Mouse (Mus musculus) E14TG2a.4 (cell line): ENCODE results near the gene Maco1.
A peak's percentile ranks its signal among the peaks of the same experiment; 100 is the strongest.
"Not testable (repeated sequence)": the region's sequence is repeated elsewhere in the genome, so short reads cannot be mapped to it uniquely, and the experiment has no call there.

Source experiments
- H3K27me3 ChIP-seq: 2 replicates; pipeline ENCODE4 v1.6.1; 2014; ENCODE audit warnings: low read length, control low read depth; ENCODE audit not compliant: insufficient read depth
- H3K36me3 ChIP-seq: 2 replicates; pipeline ENCODE4 v1.6.1; 2014; ENCODE audit warnings: low read length, control low read depth; ENCODE audit not compliant: insufficient read depth
- H3K4me1 ChIP-seq: replicated peaks from 2 replicates; pipeline ENCODE4 v1.6.1; 2014; ENCODE audit warnings: low read depth, low read length, control low read depth
- H3K4me3 ChIP-seq: replicated peaks from 2 replicates; pipeline ENCODE4 v1.5.1; 2014; ENCODE audit warnings: mild to moderate bottlenecking, low read length
- H3K9me3 ChIP-seq: 2 replicates; pipeline ENCODE4 v1.6.1; 2014; ENCODE audit warnings: low read length, control low read depth
- CTCF ChIP-seq: conservative IDR thresholded peaks from 2 replicates; pipeline ENCODE4 v1.5.1; 2014; ENCODE audit warnings: low read length
- NANOG ChIP-seq: IDR thresholded peaks from 2 replicates; pipeline ENCODE4 v1.6.1; 2014; ENCODE audit warnings: borderline replicate concordance, low read length, mixed read lengths
- POU5F1 ChIP-seq: IDR thresholded peaks from 2 replicates; pipeline ENCODE4 v1.6.1; 2014; ENCODE audit warnings: low read length, borderline replicate concordance

Maco1 gene

DNA sequence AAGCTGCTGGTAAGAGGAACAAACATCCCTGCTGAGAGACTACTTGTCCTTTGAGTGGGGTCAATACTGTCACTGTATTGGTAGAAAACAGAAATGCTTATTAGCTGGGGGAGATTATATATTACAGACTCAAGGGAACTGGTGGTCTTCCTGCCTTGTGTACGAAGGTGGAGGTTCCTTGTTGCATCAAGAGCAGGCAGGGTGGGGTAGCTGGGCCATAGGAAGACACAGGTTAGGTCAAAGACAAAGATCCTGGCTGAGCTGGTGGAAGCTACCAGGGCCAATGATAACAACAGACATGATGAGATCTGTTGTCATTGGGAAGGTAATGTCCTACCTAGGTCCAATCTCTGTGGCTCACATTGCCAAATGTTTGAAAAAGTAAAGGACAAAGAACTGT lies 12.9 kb downstream of the Maco1 start:
- no peaks in the 10 kb centered on the region for H3K9me3 ChIP-seq
- no peak for TF ChIP-seq CTCF
- TF ChIP-seq POU5F1: no peak
- no peak for TF ChIP-seq NANOG
- H3K4me3 ChIP-seq: no peak overlapping the region
- H3K27me3 ChIP-seq: no peaks in the 10 kb centered on the region
- peaks cover 65% of the 10 kb centered on the region for H3K4me1 ChIP-seq
- H3K36me3 ChIP-seq: peaks cover 27% of the 10 kb centered on the region

DNA sequence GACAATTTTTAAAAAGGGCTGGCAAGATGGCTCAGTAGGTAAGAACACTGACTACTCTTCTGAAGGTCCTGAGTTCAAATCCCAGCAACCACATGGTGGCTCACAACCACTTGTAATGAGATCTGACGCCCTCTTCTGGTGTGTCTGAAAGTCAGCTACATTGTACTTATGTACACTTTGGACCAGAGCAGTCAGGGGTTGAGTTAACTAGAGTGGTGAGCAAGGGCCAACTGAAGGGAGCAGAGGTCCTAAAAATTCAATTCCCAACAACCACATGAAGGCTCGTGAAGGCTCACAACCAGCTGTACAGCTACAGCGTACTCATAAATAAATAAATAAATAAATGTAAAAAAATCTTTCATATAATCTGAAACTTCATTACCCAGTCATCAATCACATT lies 14.4 kb downstream of the Maco1 start:
- not testable (repeated sequence) for H3K9me3 ChIP-seq, H3K27me3 ChIP-seq, H3K4me3 ChIP-seq
- Histone ChIP-seq H3K4me1 (peaks cover 60% of the 10 kb centered on the region), H3K36me3 (peaks cover 38% of the 10 kb centered on the region)

DNA sequence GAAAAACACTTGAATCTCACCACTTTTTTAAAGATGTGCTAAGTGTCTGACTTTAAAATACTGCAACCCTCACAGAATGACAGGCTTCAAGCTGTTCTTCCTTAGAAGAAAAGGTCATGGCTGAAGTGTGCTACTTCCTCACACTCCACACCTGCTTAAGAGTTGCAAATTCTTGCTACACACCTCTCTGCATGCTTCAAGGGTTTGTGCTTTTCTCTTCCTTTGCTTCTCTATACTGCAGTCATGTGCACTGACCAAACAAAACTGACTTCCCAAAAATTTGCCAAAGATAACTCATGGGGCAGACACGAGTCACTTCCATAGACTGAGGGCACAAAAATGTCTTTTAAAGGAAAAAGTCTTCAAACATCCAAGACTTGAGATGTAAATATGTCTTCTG lies 14.9 kb downstream of the Maco1 start:
- peaks cover 56% of the 10 kb centered on the region for H3K4me1 ChIP-seq
- H3K4me3 ChIP-seq: no peak overlapping the region
- no peaks in the 10 kb centered on the region for H3K27me3 ChIP-seq
- H3K36me3 ChIP-seq: peaks cover 42% of the 10 kb centered on the region
- no peaks in the 10 kb centered on the region for H3K9me3 ChIP-seq
- TF ChIP-seq NANOG: peak; percentile 62; the same call in 1 of the 2 replicates
- TF ChIP-seq CTCF: no peak

DNA sequence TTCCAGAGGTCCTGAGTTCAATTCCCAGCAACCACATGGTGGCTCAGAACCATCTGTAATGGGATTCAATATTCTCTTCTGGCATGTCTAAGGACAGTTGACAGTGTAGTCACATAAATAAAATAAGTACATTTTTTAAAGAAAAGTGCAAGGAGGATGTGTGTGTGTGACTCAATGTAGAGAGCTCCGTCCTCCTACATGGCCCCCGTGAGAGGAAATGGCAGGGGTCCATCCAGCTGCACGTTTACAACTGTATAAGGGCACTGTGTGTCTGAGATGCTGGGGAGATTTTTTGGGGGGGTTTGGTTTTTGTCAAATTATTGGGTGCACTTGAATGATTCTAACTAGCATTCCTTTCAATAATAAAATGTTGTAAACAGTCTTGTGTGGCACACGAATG lies 17.7 kb downstream of the Maco1 start:
- Histone ChIP-seq H3K36me3 (peaks cover 67% of the 10 kb centered on the region), H3K4me1 (peaks cover 44% of the 10 kb centered on the region), H3K4me3 (no peak overlapping the region), H3K9me3 (no peaks in the 10 kb centered on the region), H3K27me3 (no peaks in the 10 kb centered on the region)
- TF ChIP-seq NANOG: no peak
- no peak for TF ChIP-seq CTCF
- no peak for TF ChIP-seq POU5F1

DNA sequence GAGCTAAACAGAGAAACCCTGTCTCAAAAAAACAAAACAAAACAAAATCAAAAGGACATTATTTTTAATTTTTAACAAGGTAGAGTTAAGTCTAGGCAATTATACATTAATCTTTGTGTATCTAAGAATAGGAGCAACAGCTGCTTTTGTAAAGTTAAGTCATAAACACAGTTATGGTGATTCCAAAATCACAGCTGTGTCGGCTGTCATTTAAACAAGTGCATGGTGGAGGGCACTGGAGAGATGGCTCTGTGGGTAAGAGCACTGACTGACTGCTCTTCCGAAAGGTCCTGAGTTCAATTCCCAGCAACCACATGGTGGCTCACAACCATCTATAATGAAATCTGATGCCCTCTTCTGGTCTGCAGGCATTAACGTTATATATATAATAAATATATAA lies 21.2 kb downstream of the Maco1 start:
- TF ChIP-seq POU5F1 (no peak), NANOG (no peak), CTCF (no peak)
- H3K27me3 ChIP-seq: no peaks in the 10 kb centered on the region
- H3K4me1 ChIP-seq: peaks cover 19% of the 10 kb centered on the region
- no peak overlapping the region for H3K4me3 ChIP-seq
- peaks cover 92% of the 10 kb centered on the region for H3K36me3 ChIP-seq
- no peaks in the 10 kb centered on the region for H3K9me3 ChIP-seq

DNA sequence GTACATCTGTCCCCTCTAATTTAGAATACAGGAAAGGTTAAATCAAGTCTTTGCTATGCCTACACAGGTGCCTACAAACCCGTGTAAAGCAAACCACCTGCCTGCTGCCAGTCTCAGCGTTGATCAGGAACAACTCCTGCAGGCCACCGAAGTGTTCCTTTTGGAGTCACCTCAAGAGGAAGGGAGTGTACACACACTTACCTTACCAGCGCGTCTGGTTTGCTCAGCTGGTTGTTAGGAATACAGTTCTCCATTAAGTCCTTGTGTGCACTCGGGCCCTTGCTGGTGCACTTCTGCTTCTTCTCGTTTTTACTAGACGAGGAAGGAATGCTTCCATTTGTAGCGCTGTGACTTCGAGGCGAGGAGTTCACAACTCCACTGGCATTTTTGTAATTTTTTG lies 25.3 kb downstream of the Maco1 start:
- TF ChIP-seq POU5F1: no peak
- no peak for TF ChIP-seq NANOG
- no peak for TF ChIP-seq CTCF
- Histone ChIP-seq H3K27me3 (no peaks in the 10 kb centered on the region), H3K36me3 (peaks cover 88% of the 10 kb centered on the region), H3K4me1 (peaks cover 18% of the 10 kb centered on the region), H3K9me3 (no peaks in the 10 kb centered on the region), H3K4me3 (no peak overlapping the region)

DNA sequence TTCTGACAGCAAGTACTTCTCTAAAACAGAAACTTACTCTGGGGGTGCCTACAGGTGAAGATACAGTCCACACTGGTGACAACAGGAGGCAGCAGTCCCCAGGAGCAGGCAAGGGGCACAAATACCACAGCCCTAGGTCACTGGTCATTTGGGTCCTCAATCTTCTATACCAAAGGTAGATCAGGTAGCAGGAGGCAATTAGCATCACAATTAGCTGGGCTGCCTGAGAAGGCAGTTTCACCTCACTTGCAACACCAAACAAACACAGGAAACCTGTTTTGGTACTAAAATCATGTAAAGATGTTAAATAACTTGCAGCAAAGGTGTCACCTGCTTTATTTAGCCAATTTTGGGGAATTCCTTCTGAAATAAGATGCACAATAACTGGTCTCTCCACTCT lies 26.8 kb downstream of the Maco1 start:
- Histone ChIP-seq H3K4me1 (peaks cover 18% of the 10 kb centered on the region), H3K27me3 (no peaks in the 10 kb centered on the region), H3K9me3 (no peaks in the 10 kb centered on the region), H3K36me3 (peaks cover 89% of the 10 kb centered on the region), H3K4me3 (0 out of 2 replicates have a peak overlapping the region, but pooled peaks have one; percentile 10)
- TF ChIP-seq NANOG (no peak), POU5F1 (peak; percentile 60; the same call in 1 of the 2 replicates), CTCF (no peak)

DNA sequence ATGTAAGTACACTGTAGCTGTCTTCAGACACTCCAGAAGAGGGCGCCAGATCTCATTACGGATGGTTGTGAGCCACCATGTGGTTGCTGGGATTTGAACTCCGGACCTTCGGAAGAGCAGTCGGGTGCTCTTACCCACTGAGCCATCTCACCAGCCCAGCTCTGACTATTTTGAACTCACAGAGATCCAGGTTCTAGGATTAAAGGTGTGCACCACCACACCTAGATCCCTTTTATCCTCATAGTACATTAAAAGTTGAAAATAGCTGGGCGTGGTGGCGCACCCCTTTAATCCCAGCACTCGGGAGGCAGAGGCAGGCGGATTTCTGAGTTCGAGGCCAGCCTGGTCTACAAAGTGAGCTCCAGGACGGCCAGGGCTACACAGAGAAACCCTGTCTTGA lies 27.3 kb downstream of the Maco1 start:
- Histone ChIP-seq H3K4me1 (peaks cover 18% of the 10 kb centered on the region), H3K36me3 (peaks cover 85% of the 10 kb centered on the region)
- not testable (repeated sequence) for H3K4me3 ChIP-seq, H3K27me3 ChIP-seq, H3K9me3 ChIP-seq

DNA sequence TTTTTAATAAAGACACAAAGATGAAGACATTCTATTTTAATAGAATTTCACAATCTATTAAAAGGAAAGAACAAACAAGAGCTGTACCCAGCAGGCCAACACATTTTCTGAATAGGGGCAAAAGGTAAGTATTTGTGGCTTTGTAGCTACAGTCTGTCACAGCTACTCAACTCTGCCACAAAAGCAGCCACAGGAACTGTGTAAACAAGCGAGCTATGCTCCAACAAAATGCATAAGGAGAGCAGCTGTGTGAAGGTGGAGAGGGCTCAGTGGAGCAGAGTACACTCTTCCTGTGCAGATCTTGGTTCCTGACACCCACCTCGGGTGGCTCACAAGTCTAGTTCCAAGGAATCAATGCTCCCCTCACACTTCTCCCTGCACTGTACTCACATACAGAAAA lies 29.6 kb downstream of the Maco1 start:
- TF ChIP-seq NANOG: no peak
- TF ChIP-seq POU5F1: no peak
- no peak for TF ChIP-seq CTCF
- Histone ChIP-seq H3K36me3 (peaks cover 85% of the 10 kb centered on the region), H3K4me1 (peaks cover 31% of the 10 kb centered on the region), H3K4me3 (no peak overlapping the region), H3K9me3 (no peaks in the 10 kb centered on the region), H3K27me3 (no peaks in the 10 kb centered on the region)

DNA sequence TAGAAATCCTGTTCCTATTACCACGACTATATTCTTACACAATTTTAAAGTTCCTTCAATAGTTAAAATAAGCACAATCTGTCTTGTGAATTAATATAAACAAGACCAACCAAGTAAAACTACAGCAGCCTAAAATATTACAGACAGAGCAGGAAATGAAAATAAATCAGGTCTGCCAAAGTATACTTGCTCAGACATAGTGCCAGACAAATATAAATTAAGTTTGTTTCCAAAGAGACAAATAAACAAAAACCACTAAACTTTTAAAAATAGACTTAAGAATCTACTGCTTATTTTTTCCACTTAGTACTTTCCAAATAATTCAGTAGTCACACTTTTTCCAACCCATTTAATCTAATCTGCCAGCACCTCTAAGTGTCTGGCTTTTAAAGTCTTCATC lies 32.1 kb downstream of the Maco1 start:
- no peaks in the 10 kb centered on the region for H3K27me3 ChIP-seq
- peaks cover 75% of the 10 kb centered on the region for H3K36me3 ChIP-seq
- H3K9me3 ChIP-seq: no peaks in the 10 kb centered on the region
- H3K4me3 ChIP-seq: no peak overlapping the region
- peaks cover 25% of the 10 kb centered on the region for H3K4me1 ChIP-seq
- TF ChIP-seq POU5F1 (no peak), NANOG (no peak), CTCF (no peak)
